ENCODE assay signal across 19 mouse cellular contexts in genomic region chr9:123359981-123360380, GRCm38 (mm10).
"Had no signal": no experiment of that assay in that cellular context is flagged by ENCODE, and none has a peak within 500 bp of the region (broad histone marks: within the 10 kb centered on the region; RNA-seq: fewer than 3 reads in every experiment).

No protein-coding gene starts in this region.

- H3K9ac ChIP-seq: lung, embryonic 14.5 days; midbrain, embryonic 12.5 days; neural tube, embryonic 13.5 days; neural tube, embryonic 15.5 days had no signal

- H3K4me2 ChIP-seq: lung, embryonic 14.5 days; midbrain, embryonic 12.5 days; neural tube, embryonic 13.5 days; neural tube, embryonic 15.5 days had no signal

- H3K36me3 ChIP-seq: midbrain, embryonic 10.5 days; midbrain, embryonic 12.5 days; neural tube, embryonic 13.5 days; neural tube, embryonic 15.5 days had no signal

- H3K27ac ChIP-seq: midbrain, embryonic 10.5 days; midbrain, embryonic 12.5 days; neural tube, embryonic 13.5 days; neural tube, embryonic 15.5 days had no signal

- DNase-seq: lung, adult 18-20 months; lung, embryonic 14.5 days; lung, postnatal 10 days; lung, postnatal 4 days; midbrain, embryonic 14.5 days; retina, postnatal 1 day; right cerebral cortex, adult 18-20 months; right cerebral cortex, postnatal 25 days; right cerebral cortex, postnatal 4 days; spleen, adult 18-20 months; thymus, adult 18-20 months; thymus, postnatal 14 days; thymus, postnatal 36 days had no signal

- H3K27me3 ChIP-seq: midbrain, embryonic 12.5 days; neural tube, embryonic 13.5 days; neural tube, embryonic 15.5 days had no signal

- H3K4me3 ChIP-seq: midbrain, embryonic 10.5 days; midbrain, embryonic 12.5 days; myocyte; neural tube, embryonic 13.5 days; neural tube, embryonic 15.5 days had no signal

- H3K4me1 ChIP-seq: midbrain, embryonic 10.5 days; midbrain, embryonic 12.5 days; neural tube, embryonic 13.5 days; neural tube, embryonic 15.5 days had no signal

- H3K9me3 ChIP-seq: midbrain, embryonic 10.5 days; midbrain, embryonic 12.5 days; neural tube, embryonic 13.5 days; neural tube, embryonic 15.5 days had no signal

- ATAC-seq: midbrain, embryonic 16.5 days had no signal
